Mouse (Mus musculus) stomach, postnatal 0 days (tissue): ENCODE measurements around the gene Sptlc2. TPM values are rescaled to one million over a fixed set of nuclear protein-coding genes. Genes with fewer than 3 reads are reported as not detected.

ENCODE experiments used
- ATAC-seq: fragments of 200-750 bp; cut with Nextera tagmentation; 2 replicates; pipeline ENCODE4 v1.8.0; 2017; ENCODE audit not compliant: low FRiP score, low TSS enrichment
- DNase-seq: peaks from one replicate; pipeline ENCODE4 v3.0.0-alpha.2; 2016; ENCODE audit warnings: low spot score
- H3K27ac ChIP-seq: fragments of 300-500 bp; sonication (generic); replicated peaks from 2 replicates; pipeline ENCODE4 v1.5.1; 2014; ENCODE audit warnings: mild to moderate bottlenecking, control low read depth
- H3K27me3 ChIP-seq: fragments of 300-500 bp; sonication (generic); 2 replicates; pipeline ENCODE4 v1.6.1; 2014; ENCODE audit warnings: low read length; ENCODE audit not compliant: control insufficient read depth, insufficient read depth
- H3K36me3 ChIP-seq: fragments of 300-500 bp; sonication (generic); 2 replicates; pipeline ENCODE4 v1.6.1; 2014; ENCODE audit warnings: low read length, mixed read lengths; ENCODE audit not compliant: control insufficient read depth, insufficient read depth
- H3K4me1 ChIP-seq: fragments of 300-500 bp; sonication (generic); replicated peaks from 2 replicates; pipeline ENCODE4 v1.6.1; 2014; ENCODE audit warnings: antibody characterized with exemption; ENCODE audit not compliant: control insufficient read depth, insufficient read depth
- H3K4me2 ChIP-seq: fragments of 300-500 bp; sonication (generic); replicated peaks from 2 replicates; pipeline ENCODE4 v1.6.1; 2014; ENCODE audit warnings: low read depth, mild to moderate bottlenecking, control low read depth, moderate library complexity
- H3K4me3 ChIP-seq: fragments of 300-500 bp; sonication (generic); 2 replicates; pipeline ENCODE4 v1.5.1; 2014; ENCODE audit warnings: low read depth, low read length, control low read depth
- H3K9ac ChIP-seq: fragments of 300-500 bp; sonication (generic); 2 replicates; pipeline ENCODE4 v1.6.1; 2014; ENCODE audit warnings: mild to moderate bottlenecking, low read length, control low read depth, mixed read lengths
- H3K9me3 ChIP-seq: fragments of 300-500 bp; sonication (generic); 2 replicates; pipeline ENCODE4 v1.6.1; 2016; ENCODE audit warnings: low read length; ENCODE audit not compliant: control insufficient read depth
- CTCF ChIP-seq: IDR thresholded peaks from 2 replicates; pipeline ENCODE4 v1.5.1; 2016; ENCODE audit warnings: antibody characterized with exemption, low read depth, mild to moderate bottlenecking, moderate library complexity
- EP300 ChIP-seq: optimal IDR thresholded peaks from 2 replicates; pipeline ENCODE3; 2016; ENCODE audit warnings: antibody characterized with exemption
- WGBS: fragments of 180-500 bp; shearing (Covaris S2); extraction: QIAGEN DNeasy Blood & Tissue Kit; methylation state at CpG from one replicate; pipeline ENCODE4 v1.1.7; 2014; 5-methylcytosine and 5-hydroxymethylcytosine counted together
- polyA plus RNA-seq: library from polyadenylated mRNA; unstranded; fragments of >200 nt; fragmentation: Nextera tagmentation; extraction: Ambion mirVana; gene quantifications from 2 replicates; pipeline ENCODE4 v1.2.1, GENCODE M21; 2015

Sptlc2 gene
- polyA plus RNA-seq, 1 experiment from 2014 or later = 201 TPM

DNA sequence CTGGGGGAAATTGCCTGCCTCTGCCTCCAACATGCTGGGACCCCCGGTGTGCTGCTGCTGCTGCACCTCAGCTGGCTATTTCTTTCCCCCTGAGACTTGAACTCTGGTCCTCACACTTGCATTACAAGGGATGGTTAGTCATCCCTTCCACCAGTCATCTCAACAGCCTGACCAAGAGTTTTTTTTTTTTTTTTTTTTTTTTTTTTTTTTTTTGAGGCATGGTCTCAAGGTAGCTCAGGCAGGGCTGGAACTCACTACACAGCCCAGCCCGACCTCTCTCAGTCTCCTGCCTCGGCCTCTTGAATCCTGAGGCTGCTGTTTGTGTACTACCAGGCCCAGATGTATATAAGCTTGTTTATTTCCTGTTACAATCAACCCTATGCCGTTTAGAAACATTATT lies 103.9 kb downstream of the Sptlc2 start:
- TF ChIP-seq EP300 = no peak
- no peak for TF ChIP-seq CTCF
- Histone ChIP-seq H3K27me3 (no peaks in the 10 kb centered on the region), H3K4me1 (no peaks in the 10 kb centered on the region), H3K36me3 (no peaks in the 10 kb centered on the region), H3K4me2 (no peak overlapping the region), H3K27ac (no peak overlapping the region), H3K9ac (no peak overlapping the region), H3K4me3 (no peak overlapping the region), H3K9me3 (no peaks in the 10 kb centered on the region)
- WGBS = 71% methylated on average over 4 of the region's 4 CpGs
- no peak for DNase-seq
- ATAC-seq = no peak

DNA sequence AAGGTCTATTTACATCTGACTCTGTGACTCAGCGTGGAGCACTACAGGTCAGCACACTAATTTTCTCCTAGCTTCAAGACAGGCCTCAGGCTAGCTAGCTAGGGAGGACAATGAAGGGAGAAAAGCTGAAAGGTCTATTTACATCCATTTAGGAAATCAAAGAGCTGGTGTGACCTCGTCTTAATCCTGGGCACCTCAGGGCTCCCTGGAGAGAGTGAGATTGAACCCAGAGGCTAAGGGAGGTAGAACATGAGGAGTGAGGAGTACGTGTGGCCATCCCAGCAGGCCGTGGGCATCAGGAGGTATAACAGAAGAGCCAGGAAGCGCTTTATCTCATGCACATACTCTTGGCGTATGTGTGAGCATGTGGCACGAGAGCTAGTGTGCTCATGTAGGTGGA lies 104.4 kb downstream of the Sptlc2 start:
- no peaks in the 10 kb centered on the region for H3K9me3 ChIP-seq
- no peak overlapping the region for H3K4me3 ChIP-seq
- ATAC-seq (no peak), DNase-seq (no peak)
- H3K4me2 ChIP-seq = no peak overlapping the region
- no peak overlapping the region for H3K9ac ChIP-seq
- TF ChIP-seq EP300 (no peak), CTCF (no peak)
- H3K27ac ChIP-seq = no peak overlapping the region
- H3K36me3 ChIP-seq = no peaks in the 10 kb centered on the region
- WGBS = 67% methylated on average over 7 of the region's 7 CpGs
- no peaks in the 10 kb centered on the region for H3K4me1 ChIP-seq
- no peaks in the 10 kb centered on the region for H3K27me3 ChIP-seq

DNA sequence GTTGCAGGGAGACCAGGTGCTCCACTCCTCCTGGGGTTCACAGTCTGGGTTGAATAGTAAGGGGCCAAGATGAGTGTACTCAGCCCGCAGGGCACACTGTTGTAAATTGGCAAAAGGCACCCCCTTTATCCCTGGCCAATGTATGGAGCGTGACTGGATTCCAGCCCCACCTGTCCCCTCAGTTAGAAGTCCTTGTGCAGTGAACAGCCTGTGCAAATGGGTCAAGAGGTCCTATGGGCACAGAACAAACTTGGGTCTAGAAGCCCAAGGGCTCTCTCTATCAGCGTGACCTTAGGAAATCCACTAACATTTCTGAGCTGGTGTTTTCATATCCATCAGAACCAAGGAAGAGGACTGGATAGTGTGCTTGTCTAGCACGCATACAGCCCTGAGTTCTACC lies 105.4 kb downstream of the Sptlc2 start:
- TF ChIP-seq CTCF (no peak), EP300 (no peak)
- WGBS = 87% methylated on average over 4 of the region's 4 CpGs
- Histone ChIP-seq H3K4me1 (no peaks in the 10 kb centered on the region), H3K27me3 (no peaks in the 10 kb centered on the region), H3K9me3 (no peaks in the 10 kb centered on the region), H3K36me3 (no peaks in the 10 kb centered on the region), H3K4me3 (no peak overlapping the region), H3K27ac (no peak overlapping the region), H3K4me2 (no peak overlapping the region), H3K9ac (no peak overlapping the region)
- no peak for DNase-seq
- no peak for ATAC-seq

DNA sequence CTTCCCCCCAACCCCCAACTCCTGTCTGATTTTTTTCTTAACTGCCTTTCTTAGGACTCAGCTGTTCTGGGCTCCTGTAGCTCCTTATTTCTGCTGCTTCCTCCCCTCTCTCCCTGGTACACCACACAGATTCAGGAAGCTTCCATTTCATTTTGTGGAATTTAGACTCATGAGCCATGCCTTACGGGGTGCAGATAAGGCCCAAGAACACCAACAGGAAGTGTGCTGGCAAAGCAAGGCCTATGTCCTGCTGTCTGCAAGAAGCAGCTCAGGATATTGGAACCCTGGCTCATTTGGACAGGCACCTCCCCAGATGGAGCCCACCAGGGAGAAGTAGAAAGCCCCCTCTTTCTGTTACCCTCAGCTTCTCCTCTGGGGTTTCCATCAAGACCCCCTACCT lies 106.4 kb downstream of the Sptlc2 start:
- no peaks in the 10 kb centered on the region for H3K36me3 ChIP-seq
- no peak overlapping the region for H3K9ac ChIP-seq
- no peak overlapping the region for H3K27ac ChIP-seq
- DNase-seq = no peak
- WGBS = 67% methylated on average over 1 of the region's 1 CpGs
- no peak overlapping the region for H3K4me2 ChIP-seq
- no peak for TF ChIP-seq CTCF
- TF ChIP-seq EP300 = no peak
- no peak overlapping the region for H3K4me3 ChIP-seq
- H3K9me3 ChIP-seq = no peaks in the 10 kb centered on the region
- no peaks in the 10 kb centered on the region for H3K4me1 ChIP-seq
- ATAC-seq = no peak
- H3K27me3 ChIP-seq = no peaks in the 10 kb centered on the region

DNA sequence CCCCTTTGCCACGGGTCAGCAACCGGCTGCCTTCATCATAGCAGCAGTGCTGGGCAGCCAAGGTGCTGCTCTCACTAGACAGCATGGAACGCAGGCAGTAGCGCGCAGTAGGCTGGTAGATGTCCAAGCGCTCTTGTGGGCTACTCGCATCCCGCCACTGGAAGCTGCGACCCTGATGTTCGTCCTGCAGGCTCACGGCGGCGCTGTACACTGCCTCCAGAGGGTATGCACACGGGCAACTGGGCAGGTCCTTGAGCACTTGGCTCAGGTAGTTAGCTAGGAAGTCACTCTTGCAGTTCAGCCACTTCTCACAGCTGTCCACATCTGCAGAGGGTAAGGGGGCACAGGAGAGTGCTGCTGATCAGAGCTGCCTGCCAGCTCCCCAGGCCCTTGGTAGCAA lies 108.3 kb downstream of the Sptlc2 start:
- Histone ChIP-seq H3K4me1 (no peaks in the 10 kb centered on the region), H3K4me2 (no peak overlapping the region), H3K27me3 (no peaks in the 10 kb centered on the region), H3K4me3 (no peak overlapping the region), H3K9me3 (no peaks in the 10 kb centered on the region), H3K27ac (no peak overlapping the region), H3K9ac (no peak overlapping the region), H3K36me3 (no peaks in the 10 kb centered on the region)
- DNase-seq (no peak), ATAC-seq (no peak)
- TF ChIP-seq EP300 (no peak), CTCF (peak; percentile 39)
- 51% methylated on average over 14 of the region's 14 CpGs for WGBS

DNA sequence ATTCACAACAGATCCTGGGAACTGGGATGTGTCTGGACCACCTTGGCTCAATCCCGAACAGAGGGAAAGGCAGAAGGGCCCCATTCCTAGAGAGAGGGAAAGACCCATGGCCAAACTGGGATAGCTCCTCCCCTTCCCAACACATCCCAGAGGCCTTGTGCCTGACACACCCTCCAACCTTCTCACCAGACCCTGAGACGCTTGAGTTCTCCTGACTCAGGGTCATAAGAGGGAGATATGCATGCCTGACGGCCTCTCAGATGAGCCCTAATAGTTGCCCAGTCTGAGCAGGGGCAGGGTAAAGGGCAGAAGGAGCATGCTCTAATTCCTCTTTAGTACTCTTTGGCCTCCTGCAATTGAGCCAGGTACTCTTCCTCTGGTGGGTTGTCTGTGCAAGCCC lies 108.8 kb downstream of the Sptlc2 start:
- no peaks in the 10 kb centered on the region for H3K9me3 ChIP-seq
- 43% methylated on average over 3 of the region's 3 CpGs for WGBS
- H3K36me3 ChIP-seq = no peaks in the 10 kb centered on the region
- no peak overlapping the region for H3K27ac ChIP-seq
- H3K9ac ChIP-seq = no peak overlapping the region
- H3K4me1 ChIP-seq = no peaks in the 10 kb centered on the region
- H3K4me2 ChIP-seq = no peak overlapping the region
- no peaks in the 10 kb centered on the region for H3K27me3 ChIP-seq
- no peak overlapping the region for H3K4me3 ChIP-seq
- ATAC-seq (peak; percentile 22; the same call in 1 of the 2 replicates), DNase-seq (no peak)
- TF ChIP-seq CTCF (no peak), EP300 (no peak)
